Mouse (Mus musculus) 3T3-L1 (cell line): ENCODE measurements around the gene Pitpnb.

ENCODE experiments used
- DNase-seq: peaks from one replicate; pipeline ENCODE4 v3.0.0-alpha.2; 2015; ENCODE audit warnings: low read depth, low spot score

The Pitpnb gene

DNA sequence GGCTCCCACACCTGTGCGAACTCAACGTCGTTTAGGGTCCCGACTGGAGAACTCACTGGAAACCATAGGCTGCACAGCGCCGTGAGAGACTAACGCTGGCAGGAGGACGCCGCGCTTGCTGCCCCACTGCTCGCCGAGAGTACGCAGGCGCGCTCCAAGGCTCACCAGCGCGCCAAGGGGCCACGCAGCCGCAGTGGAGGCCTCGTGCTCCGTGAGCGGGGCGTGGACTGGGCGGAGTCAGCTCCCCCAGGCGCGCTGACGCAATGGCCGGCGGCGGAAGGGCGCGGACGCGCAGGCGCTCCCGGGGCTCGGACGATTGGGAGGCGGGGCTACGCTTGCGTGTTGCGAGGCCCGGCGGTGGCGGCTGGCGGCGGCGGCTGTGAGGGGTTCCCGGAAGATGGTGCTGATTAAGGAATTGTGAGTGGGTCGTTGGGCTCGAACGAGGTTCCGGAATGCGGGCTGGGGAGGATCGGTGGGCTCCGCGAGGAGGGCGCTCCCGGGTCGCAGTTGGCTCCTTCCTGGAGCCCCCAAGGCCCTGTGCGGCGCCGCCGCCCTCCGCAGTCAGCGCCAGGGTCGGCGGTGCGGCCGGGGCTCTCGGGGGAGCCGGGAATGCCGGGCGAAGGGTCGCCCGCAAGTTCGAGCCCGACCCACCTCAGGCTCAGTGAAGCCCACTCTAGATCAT, at the start of gene Pitpnb:
Gene Pitpnb, plus strand, starts transcription at position 347 of the 682 bp plus-strand sequence.
- DNase-seq: peak; percentile 93

DNA sequence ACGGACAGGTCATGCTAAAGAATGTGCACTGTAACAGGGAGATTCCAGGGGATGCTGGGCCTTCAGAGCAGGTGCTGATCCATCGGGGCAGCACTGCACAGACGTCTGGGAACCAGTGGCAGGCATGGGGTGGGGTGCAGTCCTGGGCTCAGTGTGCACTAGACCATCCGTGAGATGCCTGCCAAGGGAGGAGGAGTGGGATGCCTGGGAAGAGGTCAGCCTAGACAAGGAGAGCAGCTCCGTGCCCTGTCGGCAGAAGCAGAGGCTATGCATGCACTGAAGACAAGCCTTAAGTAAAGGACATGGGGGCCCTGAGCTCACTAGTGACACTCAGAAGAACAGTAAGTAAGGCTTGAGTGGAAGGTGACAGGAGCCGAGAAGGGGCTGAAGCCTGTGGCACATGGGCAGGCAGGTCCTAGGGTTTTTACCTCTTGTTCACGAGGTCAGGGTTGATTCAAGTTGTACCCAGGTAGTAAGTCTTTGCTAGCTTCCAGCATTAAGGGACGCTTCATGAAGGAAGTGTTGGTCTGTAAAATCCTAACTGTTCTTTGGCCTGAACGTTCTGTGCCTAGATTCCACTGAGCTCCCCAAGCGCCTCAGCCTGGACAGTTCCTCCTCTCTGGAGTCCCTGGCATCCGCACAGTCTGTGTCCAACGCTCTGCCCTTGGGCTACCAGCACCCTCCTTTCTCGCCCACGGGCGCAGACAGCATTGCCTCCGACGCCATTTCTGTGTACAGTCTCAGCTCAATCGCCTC, 46.0 kb upstream of the Pitpnb start:
- no peak for DNase-seq

GRCm38 (mm10) chr5:111287571-111287970, 43.0 kb upstream of the Pitpnb start:
- no peak for DNase-seq

GRCm38 (mm10) chr5:111288486-111288885, 42.1 kb upstream of the Pitpnb start:
- no peak for DNase-seq

GRCm38 (mm10) chr5:111290071-111290470, 40.5 kb upstream of the Pitpnb start:
- no peak for DNase-seq

DNA sequence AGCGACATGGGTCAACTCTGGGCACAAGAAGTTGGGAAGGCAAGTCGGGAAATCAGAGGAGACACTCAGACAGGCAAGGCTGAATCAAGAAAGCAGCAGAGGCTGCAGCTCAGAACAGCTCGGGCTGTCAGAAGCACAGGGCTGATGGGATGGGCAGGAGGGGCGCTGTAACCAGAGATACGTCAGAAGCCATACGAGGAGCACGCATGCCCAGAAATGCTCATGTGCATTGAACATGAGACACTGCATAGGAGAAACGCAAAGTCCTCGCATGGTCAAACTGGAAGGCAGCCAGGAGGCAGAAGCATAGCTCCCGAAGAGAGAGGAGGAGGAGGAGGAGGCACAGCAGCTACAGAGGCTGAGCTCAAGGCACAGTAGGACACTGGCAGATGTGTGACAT, 38.9 kb upstream of the Pitpnb start:
- DNase-seq: no peak

GRCm38 (mm10) chr5:111297801-111298200, 32.8 kb upstream of the Pitpnb start:
- DNase-seq: no peak

DNA sequence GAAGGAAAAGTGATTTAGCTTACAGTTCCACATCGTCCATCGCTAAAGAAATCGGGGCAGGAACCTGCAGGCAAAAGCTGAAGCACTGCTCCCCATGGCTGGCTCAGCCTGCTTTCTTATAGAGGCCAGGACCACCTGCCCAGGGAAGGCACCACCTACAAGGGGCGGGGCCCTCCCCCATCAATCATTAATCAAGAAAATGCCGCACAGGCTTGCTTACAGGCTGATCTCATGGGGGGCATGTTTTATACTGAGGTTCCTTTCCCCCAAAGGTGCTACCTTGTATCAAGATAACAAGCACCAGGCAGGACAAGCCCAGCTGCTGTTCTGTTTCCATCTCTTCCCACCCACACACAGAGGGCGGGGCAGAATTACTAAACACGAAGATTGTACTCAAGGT, 31.9 kb upstream of the Pitpnb start:
- no peak for DNase-seq

DNA sequence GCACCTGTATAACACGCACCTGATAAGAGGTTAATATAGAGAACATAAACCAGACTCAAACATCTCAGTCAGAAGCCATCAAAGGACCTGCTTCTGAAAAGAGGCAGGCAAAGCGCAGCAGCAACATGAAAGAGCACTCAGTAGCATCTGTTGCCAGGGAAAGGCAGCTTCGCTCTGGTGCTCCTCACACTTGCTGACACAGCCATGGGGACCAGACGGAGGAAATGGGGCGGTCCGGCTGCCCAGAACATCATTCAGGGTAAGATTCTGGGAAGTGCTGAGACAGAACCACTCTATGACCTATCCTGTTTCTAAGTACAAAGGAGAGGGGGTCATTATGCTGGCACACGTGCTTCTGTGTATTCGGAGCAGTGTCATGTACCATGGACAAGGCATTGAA, 29.8 kb upstream of the Pitpnb start:
- no peak for DNase-seq

DNA sequence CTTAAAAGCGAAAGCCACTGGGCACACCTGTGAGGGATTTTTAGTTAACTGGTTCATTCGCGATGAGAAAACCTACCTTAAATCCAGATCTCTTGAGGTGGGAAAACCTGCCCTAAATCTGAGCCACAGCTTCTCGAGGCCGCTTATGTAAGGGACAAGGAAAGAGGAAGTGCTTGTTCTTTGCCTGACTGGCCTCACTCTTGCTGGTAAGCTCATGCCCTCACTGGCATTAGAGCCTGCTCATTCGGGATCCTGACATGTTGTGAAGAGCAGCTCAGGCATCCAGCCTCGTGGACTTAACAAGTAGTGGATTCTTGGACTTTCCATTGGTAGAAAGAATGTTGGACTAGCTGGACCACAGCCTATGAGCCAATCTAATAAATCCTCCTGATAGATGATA, 28.8 kb upstream of the Pitpnb start:
- DNase-seq: no peak

DNA sequence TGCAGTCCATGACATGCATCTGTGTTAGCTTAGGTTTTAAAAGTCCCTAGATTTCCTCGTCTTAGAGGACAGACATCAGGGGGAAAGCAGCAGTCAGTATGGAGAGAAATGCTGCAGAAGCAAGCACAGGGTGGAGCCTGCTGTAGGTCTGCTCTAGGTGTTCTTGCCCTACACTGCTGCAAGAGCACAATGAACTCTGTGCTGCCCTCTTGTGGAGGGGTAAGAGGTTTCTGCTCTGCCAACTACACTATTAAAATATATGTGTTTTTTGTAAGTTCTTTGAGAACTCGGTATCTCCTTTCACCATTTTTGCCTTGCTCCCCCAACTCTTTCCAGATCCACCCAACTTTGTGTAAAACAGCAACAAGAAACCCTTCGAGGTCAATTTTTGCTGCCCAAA, 25.8 kb upstream of the Pitpnb start:
- no peak for DNase-seq

GRCm38 (mm10) chr5:111310185-111310584, 20.4 kb upstream of the Pitpnb start:
- DNase-seq: peak; percentile 68

DNA sequence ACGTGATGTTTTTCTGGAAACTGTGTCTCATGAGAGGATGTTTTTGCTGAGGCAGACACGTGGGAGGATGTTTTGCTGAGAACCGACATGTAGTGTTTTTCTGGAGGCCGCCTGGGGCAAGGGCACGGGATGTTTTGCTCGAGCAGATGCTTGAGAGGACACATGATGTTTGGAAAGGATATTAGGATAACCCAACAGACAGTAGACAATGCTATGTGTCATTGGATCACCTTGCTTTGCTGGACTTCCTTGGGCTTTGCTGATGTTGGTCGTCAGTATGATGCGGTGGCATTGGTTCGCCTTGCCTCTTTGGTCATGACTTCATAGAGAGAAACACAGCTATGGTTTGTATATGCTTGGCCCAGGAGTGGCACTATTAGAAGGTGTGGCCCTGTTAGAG, 16.7 kb upstream of the Pitpnb start:
- DNase-seq: no peak

DNA sequence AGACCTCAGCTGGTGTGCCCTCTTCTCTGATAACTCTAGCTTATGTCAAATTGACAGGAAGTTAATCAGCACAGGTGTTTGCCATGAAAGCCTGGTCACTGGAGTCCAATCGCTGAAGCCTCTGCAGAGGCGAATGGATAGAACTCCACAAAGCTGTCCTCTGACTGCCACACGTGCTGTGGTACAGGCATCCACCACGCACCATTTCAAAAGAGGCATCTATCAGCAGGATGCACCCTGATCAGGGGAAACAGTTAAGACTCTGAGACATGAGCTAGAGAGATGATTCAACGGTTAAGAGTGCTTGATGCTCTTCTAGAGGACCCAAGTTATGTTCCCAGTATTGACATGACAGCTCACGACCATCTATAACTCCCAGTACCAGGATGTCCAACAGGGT, 15.5 kb upstream of the Pitpnb start:
- DNase-seq: no peak

DNA sequence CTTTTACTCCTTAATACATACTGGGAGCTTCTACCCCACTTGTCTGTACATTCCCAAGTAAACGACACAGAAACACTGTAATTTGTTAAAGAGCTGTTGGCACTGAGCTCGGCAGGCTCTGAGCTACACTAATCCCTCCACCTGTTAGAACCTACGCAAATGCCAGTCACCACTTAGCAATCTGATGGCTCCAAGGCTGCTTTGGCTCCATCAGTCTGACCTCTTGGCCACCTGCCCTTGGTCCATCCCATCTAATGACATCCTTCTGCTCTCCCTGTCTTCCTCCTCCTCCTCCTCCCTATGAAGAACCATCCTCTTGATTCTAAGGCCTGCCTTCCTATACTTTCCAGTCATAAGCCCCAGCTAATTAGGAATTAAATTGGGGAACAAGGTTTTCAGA, 13.0 kb upstream of the Pitpnb start:
- no peak for DNase-seq

DNA sequence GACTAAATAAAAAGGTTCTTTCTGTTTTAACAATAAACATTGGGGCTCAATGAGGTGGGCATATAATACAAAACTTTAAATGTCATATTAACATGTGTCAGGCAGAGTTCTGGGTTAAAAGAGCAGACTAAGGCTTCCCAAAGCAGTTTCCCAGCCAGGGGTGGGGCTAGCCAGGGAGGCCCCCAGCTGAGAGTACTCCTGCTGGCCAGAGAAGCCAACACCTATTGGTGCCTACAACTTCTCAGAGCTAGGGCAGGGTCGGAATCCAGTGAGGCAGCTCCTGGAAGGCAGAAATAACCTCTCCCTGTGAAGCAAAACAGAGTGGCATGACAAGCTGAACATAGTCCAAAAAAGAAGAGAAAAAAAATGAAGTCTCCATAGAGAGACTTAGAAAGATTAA, 11.6 kb upstream of the Pitpnb start:
- no peak for DNase-seq

GRCm38 (mm10) chr5:111325813-111326212, 4.8 kb upstream of the Pitpnb start:
- peak; percentile 36 for DNase-seq

DNA sequence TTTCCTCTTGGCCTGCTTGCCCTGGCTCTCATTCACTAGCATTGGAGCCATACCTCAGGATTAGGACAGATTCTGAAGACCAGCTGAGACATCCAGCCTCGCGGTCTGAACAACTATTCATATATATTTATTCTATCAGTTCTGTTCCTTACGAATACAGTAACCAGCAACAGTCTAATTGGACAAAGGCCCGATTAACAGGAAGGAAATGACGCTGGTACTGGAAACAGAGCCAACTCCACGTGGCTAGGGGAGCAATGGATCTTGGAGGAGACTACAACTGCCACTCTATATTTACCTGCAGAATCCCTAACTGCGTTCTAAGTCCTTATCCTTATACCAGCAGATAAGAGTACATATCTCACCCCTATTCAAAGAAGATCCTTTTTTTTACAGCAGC, 3.1 kb upstream of the Pitpnb start:
- no peak for DNase-seq

DNA sequence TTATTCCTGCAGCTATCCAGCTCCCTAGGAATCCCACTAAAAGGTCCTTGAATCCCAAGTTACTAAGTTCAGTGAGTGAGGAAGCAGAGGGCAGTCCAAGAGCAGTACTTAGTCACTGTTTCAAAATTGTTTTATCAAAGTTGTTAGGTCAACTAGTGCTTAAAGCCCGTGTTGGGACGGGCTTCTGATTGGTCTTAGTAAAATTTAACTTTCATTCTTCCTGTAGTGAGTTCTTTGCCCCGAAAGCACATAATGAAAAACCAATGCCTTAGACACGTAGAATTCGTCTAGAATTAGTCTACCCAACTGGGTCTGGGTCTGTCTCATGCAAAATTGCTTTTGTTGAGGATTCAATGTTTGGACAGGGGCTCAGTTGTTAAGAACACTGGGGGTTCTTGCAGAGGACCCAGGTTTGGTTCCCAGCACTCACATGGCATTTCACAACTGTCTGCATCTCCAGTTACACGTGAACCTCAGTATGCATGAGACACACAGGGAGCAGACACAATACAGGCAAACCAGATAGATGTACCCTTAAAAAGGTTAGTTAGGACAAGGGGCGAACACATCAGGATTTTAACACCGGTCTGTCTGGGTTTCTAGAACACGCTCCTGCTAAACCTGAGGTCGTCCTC, 664 bp upstream of the Pitpnb start:
- no peak for DNase-seq

DNA sequence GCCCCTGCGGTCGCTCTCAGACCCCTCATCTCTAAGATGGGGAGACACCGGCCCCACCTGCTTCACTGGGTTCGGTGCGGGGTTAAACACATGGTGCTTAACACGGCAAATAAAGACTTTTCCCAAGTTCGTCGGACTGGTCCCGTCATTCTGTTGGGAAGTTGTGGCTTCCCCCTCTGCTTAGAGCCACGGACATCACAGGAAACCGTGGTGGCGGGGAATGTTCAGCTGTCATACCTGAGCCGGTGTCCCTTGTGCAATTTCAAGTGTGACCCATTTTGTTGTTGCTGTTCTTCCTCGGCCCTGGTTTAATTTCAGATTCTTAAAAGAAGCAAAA, 504 bp downstream of the Pitpnb start:
- DNase-seq: peak; percentile 22

- DNase-seq: no peak
These were observed 5.6 kb downstream of the Pitpnb start for GRCm38 (mm10) chr5:111335939-111336691.

GRCm38 (mm10) chr5:111341609-111342008, 11.0 kb downstream of the Pitpnb start:
- peak; percentile 72 for DNase-seq
